Mouse (Mus musculus) G1E (cell line): ENCODE results near the gene Pola2.

Source experiments
- CTCF ChIP-seq: IDR thresholded peaks from 2 replicates; pipeline ENCODE4 v1.5.1; 2012; ENCODE audit warnings: low read depth, low read length, inconsistent platforms, mixed read lengths
- GATA1 ChIP-seq: IDR thresholded peaks from 2 replicates; pipeline ENCODE4 v1.6.1; 2012; ENCODE audit warnings: borderline replicate concordance, low read length, inconsistent platforms, mixed read lengths
- GATA2 ChIP-seq: IDR thresholded peaks from 2 replicates; pipeline ENCODE4 v1.6.1; 2012; ENCODE audit warnings: low read depth, low read length, inconsistent platforms, borderline replicate concordance
- TAL1 ChIP-seq: conservative IDR thresholded peaks from 2 replicates; pipeline ENCODE4 v1.6.1; 2012; ENCODE audit warnings: low read depth, low read length, inconsistent platforms, mixed read lengths

GRCm38 (mm10) chr19:5966786-5967185 lies 2.8 kb upstream of the Pola2 start:
- TF ChIP-seq GATA1 (no peak), CTCF (no peak), TAL1 (no peak), GATA2 (no peak)
